Mouse (Mus musculus) T-helper 17 cell (primary cell): Measurements from ENCODE around the gene Tnfsf13b.

Experiments used
- in situ Hi-C, 2 experiments: fragments of 300-600 bp; cut with MboI, MseI; formaldehyde crosslinking; loops; 1 replicate in 1 of 2; 2 replicates in 1 of 2; pipeline ENCODE4 v1.15.1; 2025; ENCODE audit warnings: high pct_unique_total_duplicates in 2 of 2

Tnfsf13b gene

DNA sequence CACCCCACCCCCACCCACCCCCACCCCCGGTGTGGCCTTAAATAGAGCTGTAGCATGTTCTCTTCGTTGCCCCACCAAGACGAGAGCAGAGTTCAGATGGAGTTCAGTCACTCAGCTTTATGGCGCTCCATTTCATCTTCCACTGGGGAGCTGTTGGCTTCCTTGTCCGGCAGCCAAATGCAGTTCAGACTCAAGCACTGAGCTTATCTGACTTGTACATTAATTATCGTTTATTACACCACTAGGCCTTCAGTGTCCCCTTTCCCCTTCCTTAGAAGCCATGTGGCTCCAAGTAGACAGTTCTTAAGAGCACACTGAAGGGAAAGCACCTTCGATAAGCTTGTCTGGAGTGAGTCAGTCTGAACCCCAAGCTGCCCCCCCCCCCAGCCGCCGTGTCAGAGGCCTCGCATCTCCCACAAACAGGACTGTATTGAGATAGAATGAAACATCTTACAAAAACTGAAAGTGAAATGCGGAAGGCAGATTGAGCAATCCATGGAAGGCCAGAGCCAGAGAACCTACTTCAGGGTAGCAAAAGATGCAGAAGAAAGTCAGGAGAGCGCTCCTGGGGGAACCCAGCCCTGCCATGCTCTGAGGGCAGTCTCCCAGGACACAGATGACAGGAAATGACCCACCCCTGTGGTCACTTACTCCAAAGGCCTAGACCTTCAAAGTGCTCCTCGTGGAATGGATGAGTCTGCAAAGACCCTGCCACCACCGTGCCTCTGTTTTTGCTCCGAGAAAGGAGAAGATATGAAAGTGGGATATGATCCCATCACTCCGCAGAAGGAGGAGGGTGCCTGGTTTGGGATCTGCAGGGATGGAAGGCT, at the start of gene Tnfsf13b:
Tnfsf13b (plus strand) TSS at position 312 of the 830 bp plus-strand sequence.
- in situ Hi-C loops: no loop called here

DNA sequence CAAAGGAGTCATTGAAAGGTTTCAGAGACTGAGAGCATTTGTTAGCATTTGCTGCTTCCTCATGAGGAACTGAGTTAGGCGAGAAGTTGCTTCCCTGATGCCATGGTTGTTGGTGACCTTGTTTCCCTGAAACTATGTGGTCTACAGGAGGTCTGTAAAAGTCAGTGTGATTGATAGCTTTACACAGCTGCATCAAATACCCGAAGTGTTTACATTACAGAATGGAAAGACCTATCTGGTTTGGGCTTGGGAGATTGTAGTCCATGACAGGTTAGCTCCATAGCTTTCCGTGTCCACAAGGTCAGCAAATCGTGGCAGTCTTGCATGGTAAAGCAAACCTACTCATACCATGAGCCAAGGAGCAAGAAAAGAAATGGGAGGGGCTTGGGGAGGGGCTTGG, 47.9 kb upstream of the Tnfsf13b start:
- in situ Hi-C loops: no loop called here

DNA sequence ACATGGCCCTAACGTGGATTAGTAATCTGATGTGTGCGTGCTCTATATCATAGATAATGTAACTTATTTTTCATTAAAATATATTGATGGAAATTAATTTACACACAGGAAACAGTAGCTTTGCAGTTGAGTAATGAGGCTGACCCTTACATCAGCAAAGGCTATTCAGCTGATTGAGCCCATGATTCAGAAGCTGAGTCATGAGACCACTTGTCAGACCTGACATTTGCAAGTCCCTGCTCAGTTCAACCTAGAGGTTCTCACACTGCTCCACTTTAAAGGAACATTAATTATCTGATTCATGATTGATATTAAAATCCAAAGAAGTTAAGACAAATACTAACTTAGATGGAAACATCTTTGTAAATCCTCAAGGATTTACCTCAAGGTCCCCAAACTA, 46.3 kb upstream of the Tnfsf13b start:
- in situ Hi-C loops: no loop called here

DNA sequence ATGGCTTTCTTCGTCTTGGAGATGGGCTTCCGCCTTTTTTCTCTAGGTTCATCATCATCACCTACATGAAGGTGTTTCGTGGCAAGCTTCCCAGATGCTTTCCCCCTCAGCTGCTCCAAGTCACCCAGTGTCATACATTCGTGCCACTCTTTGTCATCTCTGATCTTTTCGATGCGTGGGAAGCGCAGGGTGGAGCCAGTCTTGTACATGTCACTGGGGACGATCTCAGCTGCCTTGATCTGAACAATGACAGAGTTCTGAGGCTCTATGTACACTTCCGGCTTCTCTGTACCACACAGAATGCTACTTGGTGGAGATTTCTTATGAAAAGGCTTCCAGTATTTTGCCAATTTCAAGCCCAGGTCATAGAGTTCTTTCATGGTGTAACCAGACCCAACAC, 34.4 kb upstream of the Tnfsf13b start:
- in situ Hi-C loops: loop anchor here in 1 of 2 experiments (10.0 kb wide), 1 partner anchor 1663 kb away; the partner anchor contains the start of gene Ankrd10

DNA sequence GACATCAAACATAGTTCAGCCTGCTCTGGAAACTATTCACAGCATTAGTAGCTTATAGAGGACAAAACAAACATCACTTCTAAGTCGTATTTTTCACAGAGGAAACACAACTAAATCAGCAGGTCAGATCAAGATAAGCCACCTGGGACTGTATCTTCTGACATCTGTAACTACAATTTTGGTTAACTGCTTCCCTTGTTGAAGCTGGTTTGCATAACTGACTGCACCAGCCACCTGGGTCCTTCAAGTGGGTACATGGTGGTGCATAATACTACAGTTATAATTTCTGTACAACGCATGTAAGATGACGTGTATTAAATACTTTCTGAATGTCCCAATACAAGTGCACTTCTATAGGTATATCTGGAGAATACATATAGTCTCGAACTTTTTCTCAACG, 31.0 kb upstream of the Tnfsf13b start:
- in situ Hi-C loops: loop anchor here (5.0 to 25.0 kb wide), 5 partner anchors 1012 to 1660 kb away; partner anchors contain the start of genes Ankrd10 (in 1 of the 2), Arglu1 (in 1 of the 2) and Irs2 (in 1 of the 2)

DNA sequence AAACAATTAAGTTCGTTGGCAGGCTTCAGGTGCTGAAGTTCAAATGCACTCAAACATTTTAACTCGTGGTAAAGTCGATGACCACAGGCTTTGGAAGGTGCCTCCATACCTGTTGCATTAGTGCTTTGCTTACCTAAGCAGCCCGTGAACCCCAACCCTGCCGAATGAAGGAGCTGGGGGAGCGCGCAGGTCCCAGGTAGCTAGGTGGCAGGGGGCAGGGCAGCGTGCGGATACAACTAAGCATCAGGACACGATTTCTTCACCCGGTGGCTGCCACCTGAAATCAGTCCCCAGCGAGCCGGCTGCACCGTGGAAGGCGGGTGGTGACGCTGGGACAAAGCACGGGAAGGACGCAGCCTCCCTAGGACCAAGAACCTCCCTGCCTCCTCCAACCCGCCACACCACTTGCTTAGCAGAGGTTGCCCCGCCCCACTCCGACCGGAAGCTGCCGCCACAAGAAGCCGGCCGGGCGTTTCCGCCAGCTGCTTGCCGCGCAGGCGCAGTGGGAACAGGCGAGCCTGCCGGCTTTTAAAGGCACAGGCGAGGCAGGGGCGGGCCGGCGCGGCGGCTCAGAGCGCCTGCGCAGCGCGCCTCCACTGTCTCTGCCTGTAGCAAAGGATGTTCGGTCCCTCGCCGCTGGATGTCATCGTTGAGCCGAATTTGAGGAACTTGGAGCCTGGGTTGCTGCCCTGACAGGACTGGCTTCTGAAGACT, 30.2 kb upstream of the Tnfsf13b start:
- in situ Hi-C loops: loop anchor here (5.0 to 25.0 kb wide), 5 partner anchors 1011 to 1659 kb away; partner anchors contain the start of genes Ankrd10 (in 1 of the 2), Arglu1 (in 1 of the 2) and Irs2 (in 1 of the 2)

DNA sequence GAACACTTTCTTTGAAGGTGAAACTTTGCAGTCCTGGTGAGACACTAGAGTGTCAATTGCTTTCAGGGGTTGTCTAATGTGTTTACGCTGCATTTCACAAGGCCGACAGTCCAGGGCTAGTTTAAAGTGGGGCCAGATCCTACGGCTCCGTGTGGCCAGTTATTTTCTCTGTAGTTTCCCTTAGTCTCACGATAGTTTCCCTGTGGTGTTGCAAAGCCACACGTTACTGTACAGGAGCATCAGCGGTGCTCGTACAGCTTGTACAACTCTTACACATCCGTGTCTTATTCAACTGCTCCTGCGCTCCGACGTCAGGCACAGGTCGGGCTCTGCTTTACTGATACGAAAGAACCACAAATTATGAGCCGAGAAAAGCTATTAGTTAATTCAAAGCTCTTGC, 29.3 kb upstream of the Tnfsf13b start:
- in situ Hi-C loops: loop anchor here (5.0 to 25.0 kb wide), 5 partner anchors 1010 to 1658 kb away; partner anchors contain the start of genes Ankrd10 (in 1 of the 2), Arglu1 (in 1 of the 2) and Irs2 (in 1 of the 2)

DNA sequence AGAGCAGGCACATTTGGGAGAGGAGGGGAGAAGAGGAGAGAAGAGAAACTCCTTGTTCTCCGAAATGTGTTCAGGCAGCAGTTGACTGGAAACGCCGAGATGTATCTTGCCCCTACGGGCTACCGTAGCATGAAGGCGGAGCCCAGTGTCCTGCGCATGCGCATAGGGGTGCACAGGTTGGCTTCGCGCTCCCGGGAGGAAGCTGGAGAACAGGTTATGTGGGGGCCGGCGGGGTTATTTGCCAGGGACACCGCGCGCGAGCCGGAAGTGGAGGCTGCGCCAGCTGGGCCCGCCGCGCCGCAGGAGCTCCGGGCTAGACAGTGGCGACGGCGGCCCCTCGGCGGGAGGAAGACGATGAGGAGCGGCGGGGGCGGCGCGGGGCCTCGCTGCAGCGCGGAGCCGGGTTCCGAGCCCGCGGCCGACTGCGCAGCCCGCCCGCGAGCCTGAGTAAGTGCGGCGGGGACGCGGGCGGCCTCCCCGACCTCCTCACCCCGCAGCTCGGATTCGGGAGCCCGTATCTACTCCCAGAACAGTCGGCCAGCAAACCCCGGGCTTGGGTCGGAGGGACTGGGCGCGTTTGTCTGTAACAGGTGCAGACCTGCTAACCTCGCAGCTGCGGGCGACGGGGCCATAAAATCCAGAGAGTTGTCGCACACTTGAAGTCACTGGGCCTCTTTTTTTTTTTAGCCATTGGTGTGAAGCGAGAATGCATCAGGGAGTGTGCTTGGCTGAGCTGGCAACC, 28.5 kb upstream of the Tnfsf13b start, which contains the start of the genes Lig4 and Abhd13:
Lig4 (minus strand) TSS at position 114 of the 742 bp plus-strand sequence.
Abhd13 (plus strand) TSS at position 135 of the 742 bp plus-strand sequence.
- in situ Hi-C loops: loop anchor here (5.0 to 25.0 kb wide), 5 partner anchors 1010 to 1657 kb away; partner anchors contain the start of genes Ankrd10 (in 1 of the 2), Arglu1 (in 1 of the 2) and Irs2 (in 1 of the 2)

DNA sequence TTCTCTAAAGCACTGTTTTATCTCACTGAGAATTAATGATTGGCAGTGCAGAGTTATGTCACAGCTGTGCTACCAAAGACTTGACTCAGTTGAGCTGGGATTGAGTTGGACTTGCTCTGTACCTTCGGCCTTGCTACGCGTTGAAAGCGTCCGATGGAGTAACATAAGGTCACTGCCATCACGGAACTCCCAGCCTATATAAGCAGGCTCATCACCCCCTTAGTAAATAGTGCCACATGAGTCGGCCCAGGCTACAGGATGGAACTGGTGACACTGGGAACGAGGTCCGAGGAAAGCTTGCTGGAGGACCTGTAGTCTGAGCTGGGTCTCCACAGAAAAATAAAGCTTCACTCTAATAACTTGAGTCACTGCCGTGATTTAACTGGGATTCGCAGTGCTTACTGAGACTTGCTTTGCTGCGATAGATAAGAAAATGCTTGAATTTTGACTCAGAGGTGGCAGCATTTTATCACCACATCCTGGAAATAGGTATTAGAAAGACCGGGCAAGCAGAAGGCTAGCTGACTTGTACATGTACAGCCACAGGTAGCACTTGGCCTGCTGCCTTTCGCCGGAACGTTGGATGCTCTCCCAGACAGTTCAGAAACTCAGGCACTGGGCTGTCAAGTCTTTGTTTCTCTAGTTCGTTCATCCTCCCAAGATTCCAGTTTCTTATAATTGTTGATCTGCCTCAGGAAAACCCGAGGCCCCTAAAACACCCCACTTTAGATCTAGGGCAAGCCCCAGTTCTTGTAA, 27.6 kb upstream of the Tnfsf13b start:
- in situ Hi-C loops: loop anchor here (5.0 to 25.0 kb wide), 5 partner anchors 1009 to 1656 kb away; partner anchors contain the start of genes Ankrd10 (in 1 of the 2), Arglu1 (in 1 of the 2) and Irs2 (in 1 of the 2)

DNA sequence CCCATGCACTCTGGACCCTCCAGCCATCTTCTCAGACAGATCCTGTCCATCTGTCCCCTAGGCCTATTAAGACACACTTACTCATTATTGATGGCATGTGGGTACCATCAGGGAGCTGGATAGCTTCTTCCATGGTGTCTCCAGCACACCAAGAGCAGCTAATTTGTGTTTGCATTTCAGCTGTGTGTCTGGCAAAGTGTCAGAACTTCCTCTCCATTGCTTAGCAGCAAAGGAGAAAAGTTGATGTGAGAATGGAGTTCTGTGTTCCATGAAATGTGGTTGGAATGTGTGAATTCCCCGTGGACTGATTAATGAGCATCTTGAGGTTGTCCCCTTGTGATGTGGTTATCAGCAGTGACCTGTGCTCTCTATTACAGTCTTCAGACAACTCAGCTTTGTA, 26.5 kb upstream of the Tnfsf13b start:
- in situ Hi-C loops: loop anchor here (5.0 to 25.0 kb wide), 5 partner anchors 1008 to 1655 kb away; partner anchors contain the start of genes Ankrd10 (in 1 of the 2), Arglu1 (in 1 of the 2) and Irs2 (in 1 of the 2)

DNA sequence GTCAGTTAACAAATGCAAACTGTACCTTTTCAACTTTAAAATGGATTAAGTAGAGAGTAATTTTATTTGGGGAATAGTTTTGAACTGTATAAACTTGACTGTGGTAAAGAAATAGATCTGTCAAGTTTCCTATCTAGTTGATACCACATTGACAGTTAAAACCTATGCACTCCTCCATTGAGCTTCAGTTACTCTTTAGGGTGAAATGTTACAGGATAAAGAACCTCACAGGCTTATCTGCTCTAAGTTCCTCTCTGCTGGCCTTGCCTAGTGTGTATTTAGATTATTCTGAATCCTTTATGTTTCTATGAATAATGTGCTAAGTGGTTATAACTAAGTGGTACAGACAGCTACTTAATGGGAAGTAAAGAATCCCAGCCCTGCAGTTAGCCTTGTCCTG, 26.1 kb upstream of the Tnfsf13b start:
- in situ Hi-C loops: loop anchor here (25.0 kb wide), 3 partner anchors 1007 to 1293 kb away; partner anchors contain the start of genes Arglu1 (in 1 of the 2) and Irs2 (in 1 of the 2)

DNA sequence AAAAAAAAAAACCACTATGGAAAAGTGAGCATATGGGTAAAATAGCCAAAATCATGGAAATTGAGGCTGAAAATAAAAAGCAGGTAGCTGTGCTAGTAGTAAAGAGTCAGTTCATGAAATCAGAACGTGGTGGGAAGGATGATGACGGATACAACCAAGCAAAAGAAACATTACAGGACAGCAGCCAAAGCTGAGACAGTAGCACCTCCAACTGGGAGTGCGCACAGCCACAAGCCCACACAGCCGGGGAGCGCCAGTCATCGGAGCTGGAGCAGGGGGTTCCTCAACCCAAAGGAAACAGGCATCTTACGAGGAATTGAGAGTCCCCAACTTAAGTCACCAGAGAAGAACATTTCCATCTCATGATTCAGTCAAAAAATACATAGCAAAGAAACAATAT, 2.2 kb upstream of the Tnfsf13b start:
- in situ Hi-C loops: no loop called here

DNA sequence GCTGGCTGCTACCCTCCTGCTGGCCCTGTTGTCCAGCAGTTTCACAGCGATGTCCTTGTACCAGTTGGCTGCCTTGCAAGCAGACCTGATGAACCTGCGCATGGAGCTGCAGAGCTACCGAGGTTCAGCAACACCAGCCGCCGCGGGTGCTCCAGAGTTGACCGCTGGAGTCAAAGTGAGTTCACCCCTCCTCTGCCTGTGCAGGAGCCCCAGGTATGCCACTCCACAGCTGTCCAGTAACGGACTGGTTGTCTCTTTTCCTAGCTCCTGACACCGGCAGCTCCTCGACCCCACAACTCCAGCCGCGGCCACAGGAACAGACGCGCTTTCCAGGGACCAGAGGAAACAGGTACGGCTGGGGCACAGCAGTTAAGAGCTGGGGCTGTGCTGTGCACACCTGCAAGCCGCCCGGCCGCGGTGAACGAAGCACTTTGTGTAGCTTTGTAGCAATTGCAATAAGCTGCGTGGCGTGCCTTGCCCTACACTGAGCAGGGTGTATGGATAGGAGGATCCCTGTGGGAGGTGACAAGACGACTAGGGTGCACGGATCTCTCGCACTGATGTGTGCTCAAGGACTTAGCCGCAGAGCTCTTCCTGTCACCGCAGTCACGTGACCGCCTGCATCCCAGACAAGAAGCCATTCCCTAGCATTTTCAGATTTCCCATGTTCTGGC, 856 bp downstream of the Tnfsf13b start:
- in situ Hi-C loops: no loop called here

DNA sequence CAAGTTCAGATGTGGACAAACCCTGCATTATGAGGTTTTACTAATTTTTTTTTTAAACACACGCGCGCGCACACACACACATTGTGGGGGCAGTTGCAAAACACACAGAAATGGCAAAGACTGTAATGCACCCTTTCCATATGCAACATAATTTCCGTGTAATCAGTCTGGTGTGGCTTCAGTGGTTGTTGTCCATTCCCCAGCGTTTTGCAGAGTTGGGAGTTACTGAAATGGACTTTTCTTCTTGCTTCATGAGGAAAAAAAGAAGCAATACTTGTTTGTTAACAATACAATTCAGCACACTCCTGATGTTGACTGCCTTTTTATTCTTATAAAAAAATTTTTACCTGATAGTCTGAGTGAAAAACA, 1.4 kb downstream of the Tnfsf13b start:
- in situ Hi-C loops: no loop called here

DNA sequence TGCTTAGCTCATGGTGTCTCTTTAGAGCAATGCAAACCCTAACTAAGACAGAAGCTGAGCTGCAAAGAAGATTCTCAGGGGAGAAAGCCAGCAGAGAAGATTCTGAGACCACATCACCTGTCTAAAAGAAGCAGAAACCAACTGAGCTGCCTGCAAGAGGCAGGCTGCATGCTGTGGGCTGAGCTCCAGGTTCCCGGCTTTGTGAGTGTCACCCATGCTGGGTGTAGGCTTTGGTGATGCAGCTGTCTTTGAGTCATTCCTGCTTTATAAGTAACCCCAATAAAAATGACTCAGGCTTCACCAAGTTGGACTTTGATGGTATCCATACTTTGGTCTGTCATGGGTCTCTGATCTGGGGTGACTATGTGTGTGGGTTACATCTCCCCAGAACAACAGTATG, 10.0 kb downstream of the Tnfsf13b start:
- in situ Hi-C loops: no loop called here

DNA sequence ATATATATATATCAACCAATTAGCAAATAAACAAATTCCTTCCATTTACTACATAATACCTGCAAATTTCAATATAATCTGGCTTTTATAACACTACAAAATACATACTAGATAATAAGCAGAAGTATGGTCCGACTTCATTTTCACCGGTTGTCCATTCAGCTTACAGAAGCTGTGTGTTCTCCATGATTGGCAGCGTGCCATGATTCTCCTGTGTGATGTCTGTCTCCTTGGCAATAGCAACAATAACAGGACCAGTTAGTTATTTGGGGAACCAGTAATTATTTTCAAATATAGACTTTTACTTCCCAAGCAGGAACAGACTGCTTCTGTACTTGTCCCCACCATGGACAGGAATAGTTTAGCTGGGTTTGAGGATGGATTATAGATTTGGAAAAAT, 11.0 kb downstream of the Tnfsf13b start:
- in situ Hi-C loops: no loop called here

DNA sequence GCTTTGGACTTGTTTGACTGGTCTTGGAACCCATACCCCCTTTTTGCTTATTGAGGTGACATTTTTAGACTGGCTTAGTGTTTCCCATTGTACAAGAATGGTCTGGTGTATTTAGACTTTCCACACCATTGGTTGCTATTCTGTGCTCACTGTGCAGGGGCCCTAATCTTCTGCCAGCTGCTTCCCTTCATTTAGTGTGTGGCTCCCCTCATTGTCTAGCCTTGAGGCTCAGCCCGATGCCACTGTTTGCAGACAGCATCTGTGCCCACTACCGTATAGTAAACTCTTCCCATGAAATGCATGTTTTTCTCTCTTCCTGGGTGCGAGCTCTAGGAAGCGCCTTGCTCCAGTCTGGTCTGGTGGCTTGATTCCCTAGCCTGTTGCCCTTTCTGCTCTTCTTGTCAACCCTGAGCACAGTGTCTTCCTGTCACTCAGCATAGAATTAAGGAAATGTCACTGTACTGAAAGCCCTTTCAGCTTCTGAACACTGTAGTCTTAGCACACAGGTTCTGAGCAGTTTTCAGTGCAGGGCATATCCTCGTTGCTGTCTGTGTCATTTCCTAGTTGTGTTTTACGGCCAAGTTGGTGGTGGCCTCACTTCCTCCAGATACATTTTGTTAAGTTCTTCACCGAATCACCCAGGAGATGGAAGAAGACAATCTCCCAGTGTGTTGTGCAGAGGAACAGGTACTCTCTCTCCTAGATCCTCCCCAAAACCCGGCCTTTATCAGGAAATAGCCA, 24.2 kb downstream of the Tnfsf13b start:
- in situ Hi-C loops: no loop called here

DNA sequence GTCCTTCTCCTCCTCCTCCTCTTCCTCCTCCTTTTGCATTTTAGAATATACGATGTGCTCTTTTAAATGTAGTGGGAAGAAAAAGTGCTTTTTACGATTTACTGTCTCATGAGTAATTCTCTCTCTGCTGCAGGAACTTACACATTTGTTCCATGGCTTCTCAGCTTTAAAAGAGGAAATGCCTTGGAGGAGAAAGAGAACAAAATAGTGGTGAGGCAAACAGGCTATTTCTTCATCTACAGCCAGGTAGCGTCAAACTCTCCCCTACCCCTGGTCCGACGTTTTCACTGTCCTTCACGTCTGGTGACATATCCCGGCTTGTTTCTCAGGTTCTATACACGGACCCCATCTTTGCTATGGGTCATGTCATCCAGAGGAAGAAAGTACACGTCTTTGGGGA, 24.9 kb downstream of the Tnfsf13b start:
- in situ Hi-C loops: no loop called here

DNA sequence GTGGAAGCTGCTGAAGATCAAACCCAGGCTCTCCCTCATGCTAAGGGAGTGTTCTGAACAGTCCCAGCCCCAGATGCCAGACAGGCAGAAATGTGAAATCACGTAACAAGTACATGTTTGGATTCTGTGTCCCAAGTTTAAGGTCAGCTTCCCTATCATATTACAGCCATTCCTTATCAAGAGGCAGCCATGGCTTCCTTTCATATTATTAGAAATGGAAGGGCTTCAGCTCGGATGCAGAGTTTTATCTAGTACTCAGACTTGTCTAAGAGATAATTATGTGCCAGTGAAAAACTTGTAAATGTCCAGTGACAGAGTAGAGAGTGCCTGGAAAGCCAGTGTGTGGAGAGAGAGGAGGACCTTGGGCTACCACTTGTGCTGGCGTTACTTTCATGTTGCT, 34.6 kb downstream of the Tnfsf13b start:
- in situ Hi-C loops: no loop called here
